Mouse (Mus musculus) lung, postnatal 0 days (tissue): ENCODE measurements around the gene Zfp3.
"Not testable (repeated sequence)": the region's sequence is repeated elsewhere in the genome, so short reads cannot be mapped to it uniquely, and the experiment has no call there.

Experiments used
- CTCF ChIP-seq: IDR thresholded peaks from 2 replicates; pipeline ENCODE4 v1.5.1; 2016; ENCODE audit warnings: antibody characterized with exemption, mild to moderate bottlenecking
- EP300 ChIP-seq: IDR thresholded peaks from 2 replicates; pipeline ENCODE4 v1.6.1; 2016; ENCODE audit warnings: antibody characterized with exemption, mild to moderate bottlenecking, control low read depth

DNA sequence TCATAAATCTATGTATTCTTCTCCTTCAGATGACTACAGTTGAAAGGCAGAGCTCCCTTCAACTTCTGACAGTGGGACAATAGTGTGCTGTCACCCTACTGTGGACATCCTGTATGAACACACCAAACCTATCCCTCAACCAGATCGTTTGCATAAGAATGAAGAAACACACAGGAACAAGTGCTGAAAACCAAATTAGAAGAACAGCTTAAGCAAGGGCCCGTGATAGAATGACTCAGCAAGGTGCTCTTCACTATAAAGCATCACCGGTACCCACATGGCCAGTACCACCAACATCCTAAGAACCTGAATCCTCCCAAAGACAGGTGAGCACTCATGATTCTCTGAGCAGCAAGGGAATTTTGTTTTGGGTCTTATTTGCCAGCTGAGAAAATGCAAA lies 3.6 kb upstream of the Zfp3 start:
- TF ChIP-seq EP300, CTCF: not testable (repeated sequence)
